Mouse (Mus musculus): ENCODE measurements around the gene Epha2. TPM values are rescaled to one million over a fixed set of nuclear protein-coding genes. Genes with fewer than 3 reads are reported as not detected.

Epha2 gene
- polyA plus RNA-seq, 1 experiment from 2014 or later: 10.3 TPM

DNA sequence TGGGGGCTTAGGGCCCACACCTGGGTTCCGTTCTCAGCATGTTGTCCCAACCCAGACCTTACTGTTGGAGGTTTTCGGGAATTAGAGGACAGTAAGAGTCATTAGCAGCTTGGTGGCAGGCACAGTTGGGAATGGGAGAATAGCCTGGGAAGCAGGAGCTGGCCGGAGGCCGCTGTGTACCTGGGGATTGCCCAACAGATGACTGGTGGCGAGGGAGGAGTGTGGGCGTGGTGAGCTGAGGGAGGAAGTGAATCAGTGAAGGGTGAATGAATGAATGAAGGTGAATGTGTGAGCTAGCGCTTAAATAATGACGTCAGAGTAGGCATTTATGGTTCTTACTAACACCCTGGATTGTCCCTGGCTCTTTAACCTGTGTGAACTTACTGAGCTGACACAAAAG is 23.9 kb upstream of the Epha2 start:
- WGBS: 67% methylated on average over 8 of the region's 8 CpGs
- TF ChIP-seq EP300 (IDR thresholded peaks at IDR 0.05): no peak
- TF ChIP-seq CTCF (IDR thresholded peaks at IDR 0.05): no peak
- Histone ChIP-seq H3K4me3 (ENCODE audit: low read depth, low read length) (no peak overlapping the region), H3K27me3 (replicated peaks; ENCODE audit: insufficient read depth, low read length) (no peaks in the 10 kb centered on the region), H3K4me1 (ENCODE audit: insufficient read depth, low read depth, low read length) (peaks cover 24% of the 10 kb centered on the region; the same call in 1 of the 2 replicates), H3K9me3 (ENCODE audit: low read length) (no peaks in the 10 kb centered on the region), H3K4me2 (replicated peaks; ENCODE audit: low read depth, low read length) (no peak overlapping the region), H3K27ac (ENCODE audit: low read length) (peak overlapping the region; percentile 96), H3K9ac (replicated peaks; ENCODE audit: low read depth) (no peak overlapping the region), H3K36me3 (ENCODE audit: insufficient read depth, low read length) (no peaks in the 10 kb centered on the region; the same call in 1 of the 2 replicates)
- no peak for ATAC-seq
- DNase-seq (ENCODE audit: low spot score): peak; percentile 70

DNA sequence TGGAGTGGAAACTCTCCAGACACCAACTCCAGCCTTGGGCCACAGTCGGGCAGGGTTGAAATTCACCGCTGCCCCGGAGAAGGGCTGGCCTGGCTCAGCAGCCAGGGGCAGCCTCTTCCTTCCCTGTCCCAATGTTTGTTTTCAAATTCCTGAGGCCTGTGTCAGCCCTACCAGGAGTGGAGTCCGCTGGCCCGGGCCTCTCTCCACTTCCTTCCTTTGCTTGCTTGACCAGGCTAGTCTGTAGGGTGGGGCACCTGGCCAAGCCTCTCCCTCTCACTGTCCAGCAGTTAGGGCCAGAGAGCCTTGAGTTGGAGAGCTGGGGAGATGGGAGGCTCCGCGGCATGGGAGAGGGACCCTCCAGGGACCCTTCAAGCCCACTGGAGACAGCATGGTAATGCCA is 22.9 kb upstream of the Epha2 start:
- ATAC-seq (peak; percentile 89), DNase-seq (ENCODE audit: low spot score) (peak; percentile 97)
- peak; percentile 92 for TF ChIP-seq EP300 (IDR thresholded peaks at IDR 0.05)
- TF ChIP-seq CTCF (IDR thresholded peaks at IDR 0.05): peak; percentile 62
- H3K9me3 ChIP-seq (ENCODE audit: low read length): no peaks in the 10 kb centered on the region
- H3K4me2 ChIP-seq (replicated peaks; ENCODE audit: low read depth, low read length): peak overlapping the region; percentile 29
- H3K9ac ChIP-seq (replicated peaks; ENCODE audit: low read depth): peak overlapping the region; percentile 19; the same call in 1 of the 2 replicates
- peak overlapping the region; percentile 96 for H3K27ac ChIP-seq (ENCODE audit: low read length)
- H3K4me1 ChIP-seq (ENCODE audit: insufficient read depth, low read depth, low read length): peaks cover 30% of the 10 kb centered on the region
- H3K27me3 ChIP-seq (replicated peaks; ENCODE audit: insufficient read depth, low read length): no peaks in the 10 kb centered on the region
- H3K4me3 ChIP-seq (ENCODE audit: low read depth, low read length): no peak overlapping the region; the same call in 1 of the 2 replicates
- H3K36me3 ChIP-seq (ENCODE audit: insufficient read depth, low read length): no peaks in the 10 kb centered on the region; the same call in 1 of the 2 replicates
- WGBS: 6% methylated on average over 7 of the region's 7 CpGs

DNA sequence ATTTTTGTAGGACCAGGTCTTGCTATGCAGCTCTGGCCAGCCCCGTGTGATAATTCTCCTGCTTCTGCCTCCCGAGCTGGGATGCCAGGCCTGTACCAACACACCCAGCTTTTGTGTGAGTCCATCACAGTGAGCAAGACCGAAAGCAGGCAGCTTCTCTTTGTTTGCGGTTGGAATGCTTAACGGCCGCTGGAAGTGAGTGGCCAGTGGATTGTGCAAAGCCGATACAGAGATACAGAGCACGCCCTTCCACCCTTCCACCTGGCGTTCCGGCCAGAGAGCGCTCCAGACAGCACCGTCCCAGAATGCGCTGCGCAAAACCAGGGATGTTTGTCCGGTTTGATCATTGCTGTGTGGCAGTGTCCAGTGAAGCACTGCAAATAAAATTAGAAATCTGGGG is 21.7 kb upstream of the Epha2 start:
- peak; percentile 85 for DNase-seq (ENCODE audit: low spot score)
- Histone ChIP-seq H3K4me1 (ENCODE audit: insufficient read depth, low read depth, low read length) (peaks cover 35% of the 10 kb centered on the region), H3K9me3 (ENCODE audit: low read length) (no peaks in the 10 kb centered on the region), H3K4me2 (replicated peaks; ENCODE audit: low read depth, low read length) (peak overlapping the region; percentile 29; the same call in 1 of the 2 replicates), H3K9ac (replicated peaks; ENCODE audit: low read depth) (no peak overlapping the region), H3K36me3 (ENCODE audit: insufficient read depth, low read length) (no peaks in the 10 kb centered on the region), H3K27ac (ENCODE audit: low read length) (peak overlapping the region; percentile 96), H3K4me3 (ENCODE audit: low read depth, low read length) (no peak overlapping the region), H3K27me3 (replicated peaks; ENCODE audit: insufficient read depth, low read length) (no peaks in the 10 kb centered on the region)
- 24% methylated on average over 15 of the region's 15 CpGs for WGBS
- no peak for TF ChIP-seq CTCF (IDR thresholded peaks at IDR 0.05)
- TF ChIP-seq EP300 (IDR thresholded peaks at IDR 0.05): peak; percentile 51; the same call in 1 of the 2 replicates
- ATAC-seq: peak; percentile 18

GRCm38 (mm10) chr4:141279783-141280182 is 21.3 kb upstream of the Epha2 start:
- Histone ChIP-seq H3K9me3 (ENCODE audit: low read length) (no peaks in the 10 kb centered on the region), H3K4me3 (ENCODE audit: low read depth, low read length) (no peak overlapping the region), H3K36me3 (ENCODE audit: insufficient read depth, low read length) (no peaks in the 10 kb centered on the region), H3K4me1 (ENCODE audit: insufficient read depth, low read depth, low read length) (peaks cover 35% of the 10 kb centered on the region), H3K27me3 (replicated peaks; ENCODE audit: insufficient read depth, low read length) (no peaks in the 10 kb centered on the region), H3K9ac (replicated peaks; ENCODE audit: low read depth) (no peak overlapping the region), H3K4me2 (replicated peaks; ENCODE audit: low read depth, low read length) (no peak overlapping the region), H3K27ac (ENCODE audit: low read length) (peak overlapping the region; percentile 96; the same call in 1 of the 2 replicates)
- 91% methylated on average over 6 of the region's 6 CpGs for WGBS
- no peak for ATAC-seq
- no peak for DNase-seq (ENCODE audit: low spot score)
- no peak for TF ChIP-seq EP300 (IDR thresholded peaks at IDR 0.05)
- TF ChIP-seq CTCF (IDR thresholded peaks at IDR 0.05): no peak

- Histone ChIP-seq H3K9me3 (ENCODE audit: low read length) (no peaks in the 10 kb centered on the region), H3K27me3 (replicated peaks; ENCODE audit: insufficient read depth, low read length) (no peaks in the 10 kb centered on the region), H3K4me3 (ENCODE audit: low read depth, low read length) (no peak overlapping the region), H3K4me1 (ENCODE audit: insufficient read depth, low read depth, low read length) (peaks cover 35% of the 10 kb centered on the region), H3K4me2 (replicated peaks; ENCODE audit: low read depth, low read length) (no peak overlapping the region), H3K36me3 (ENCODE audit: insufficient read depth, low read length) (no peaks in the 10 kb centered on the region), H3K9ac (replicated peaks; ENCODE audit: low read depth) (no peak overlapping the region), H3K27ac (ENCODE audit: low read length) (no peak overlapping the region)
- 90% methylated on average over 1 of the region's 1 CpGs for WGBS
- ATAC-seq: no peak
- TF ChIP-seq EP300 (IDR thresholded peaks at IDR 0.05) (no peak), CTCF (IDR thresholded peaks at IDR 0.05) (no peak)
- no peak for DNase-seq (ENCODE audit: low spot score)
Measured at GRCm38 (mm10) chr4:141280471-141280870, 20.6 kb upstream of the Epha2 start.

DNA sequence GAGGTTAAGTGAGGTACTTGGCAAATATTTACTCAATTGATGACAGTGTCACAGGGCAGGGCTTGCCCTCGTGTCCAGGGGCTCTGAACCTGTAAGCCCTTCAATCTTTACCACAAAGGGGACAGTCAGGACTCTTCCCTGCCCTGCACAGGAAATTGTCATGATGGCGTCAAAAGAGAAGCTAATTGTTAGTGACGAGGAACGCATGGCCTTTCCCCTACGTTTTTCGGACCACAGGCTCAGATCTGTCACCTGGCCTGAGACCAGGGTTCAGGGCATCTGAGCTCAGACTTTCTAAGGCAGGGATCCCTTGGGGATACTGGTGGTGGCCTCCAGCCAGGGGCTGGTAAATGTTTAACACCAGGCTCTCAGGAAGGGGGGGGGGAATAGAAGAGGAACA is 19.9 kb upstream of the Epha2 start:
- peaks cover 35% of the 10 kb centered on the region for H3K4me1 ChIP-seq (ENCODE audit: insufficient read depth, low read depth, low read length)
- no peaks in the 10 kb centered on the region for H3K27me3 ChIP-seq (replicated peaks; ENCODE audit: insufficient read depth, low read length)
- H3K4me3 ChIP-seq (ENCODE audit: low read depth, low read length): no peak overlapping the region
- H3K36me3 ChIP-seq (ENCODE audit: insufficient read depth, low read length): no peaks in the 10 kb centered on the region
- peak; percentile 9 for ATAC-seq
- TF ChIP-seq CTCF (IDR thresholded peaks at IDR 0.05) (no peak), EP300 (IDR thresholded peaks at IDR 0.05) (peak; percentile 47; the same call in 1 of the 2 replicates)
- H3K9ac ChIP-seq (replicated peaks; ENCODE audit: low read depth): no peak overlapping the region
- no peaks in the 10 kb centered on the region for H3K9me3 ChIP-seq (ENCODE audit: low read length)
- H3K27ac ChIP-seq (ENCODE audit: low read length): peak overlapping the region; percentile 69
- WGBS: 19% methylated on average over 6 of the region's 6 CpGs
- no peak overlapping the region for H3K4me2 ChIP-seq (replicated peaks; ENCODE audit: low read depth, low read length)
- DNase-seq (ENCODE audit: low spot score): peak; percentile 77

Data from lung, postnatal 0 days (tissue).